ENCODE assay signal across 19 mouse cellular contexts in the genomic region with DNA sequence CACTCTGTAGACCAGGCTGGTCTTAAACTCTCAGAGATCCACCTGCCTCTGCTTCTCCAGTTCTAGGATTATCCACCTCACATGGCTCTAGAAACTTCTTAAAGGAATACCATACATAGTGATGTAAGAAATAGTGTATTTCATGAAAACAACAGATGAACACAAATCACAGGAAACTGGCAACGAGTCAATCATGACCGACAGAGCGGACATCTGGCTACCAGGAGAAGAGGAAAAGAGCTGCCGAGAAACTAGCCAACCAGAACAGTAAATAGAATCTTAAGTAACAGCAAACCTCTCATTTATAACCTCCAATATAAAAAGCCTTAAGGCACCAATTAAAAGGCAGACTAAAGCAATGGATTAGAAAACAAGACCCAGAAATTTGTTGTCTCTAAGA.
"Had no signal": no experiment of that assay in that cellular context is flagged by ENCODE, and none has a peak within 500 bp of the region (broad histone marks: within the 10 kb centered on the region; RNA-seq: fewer than 3 reads in every experiment).

No protein-coding gene starts in this region.

- H3K36me3 ChIP-seq: limb, embryonic 12.5 days; limb, embryonic 15.5 days; liver, embryonic 13.5 days; midbrain, embryonic 15.5 days; neural tube, embryonic 13.5 days; stomach, embryonic 15.5 days had no signal

- H3K9me3 ChIP-seq: limb, embryonic 12.5 days; limb, embryonic 15.5 days; liver, embryonic 13.5 days; midbrain, embryonic 15.5 days; neural tube, embryonic 13.5 days; stomach, embryonic 15.5 days had no signal

- H3K9ac ChIP-seq: limb, embryonic 12.5 days; limb, embryonic 15.5 days; liver, embryonic 13.5 days; midbrain, embryonic 15.5 days; neural tube, embryonic 13.5 days; stomach, embryonic 15.5 days had no signal

- DNase-seq: kidney, adult 11 months; kidney, postnatal 10 days; kidney, postnatal 4 days; left cerebral cortex, postnatal 4 days; liver, embryonic 13.5 days; lung, adult 2 months; lung, postnatal 14 days; lung, postnatal 4 days; retina, postnatal 1 day; right cerebral cortex, postnatal 25 days; spleen, adult 18-20 months; thymus, postnatal 25 days had no signal

- H3K27ac ChIP-seq: limb, embryonic 12.5 days; limb, embryonic 15.5 days; liver, embryonic 13.5 days; midbrain, embryonic 15.5 days; neural tube, embryonic 13.5 days; stomach, embryonic 15.5 days had no signal

- H3K4me2 ChIP-seq: limb, embryonic 12.5 days; limb, embryonic 15.5 days; liver, embryonic 13.5 days; midbrain, embryonic 11.5 days; midbrain, embryonic 15.5 days; neural tube, embryonic 13.5 days; stomach, embryonic 15.5 days had no signal

- H3K27me3 ChIP-seq: limb, embryonic 12.5 days; limb, embryonic 15.5 days; liver, embryonic 13.5 days; midbrain, embryonic 15.5 days; neural tube, embryonic 13.5 days; stomach, embryonic 15.5 days had no signal

- H3K4me1 ChIP-seq: limb, embryonic 12.5 days; limb, embryonic 15.5 days; liver, embryonic 13.5 days; midbrain, embryonic 15.5 days; neural tube, embryonic 13.5 days; stomach, embryonic 15.5 days had no signal

- H3K4me3 ChIP-seq: limb, embryonic 12.5 days; limb, embryonic 15.5 days; liver, embryonic 13.5 days; midbrain, embryonic 15.5 days; myocyte; neural tube, embryonic 13.5 days; stomach, embryonic 15.5 days had no signal

- ATAC-seq: midbrain, embryonic 15.5 days had no signal
